Mouse (Mus musculus): ENCODE data around the gene Sugct.

DNA sequence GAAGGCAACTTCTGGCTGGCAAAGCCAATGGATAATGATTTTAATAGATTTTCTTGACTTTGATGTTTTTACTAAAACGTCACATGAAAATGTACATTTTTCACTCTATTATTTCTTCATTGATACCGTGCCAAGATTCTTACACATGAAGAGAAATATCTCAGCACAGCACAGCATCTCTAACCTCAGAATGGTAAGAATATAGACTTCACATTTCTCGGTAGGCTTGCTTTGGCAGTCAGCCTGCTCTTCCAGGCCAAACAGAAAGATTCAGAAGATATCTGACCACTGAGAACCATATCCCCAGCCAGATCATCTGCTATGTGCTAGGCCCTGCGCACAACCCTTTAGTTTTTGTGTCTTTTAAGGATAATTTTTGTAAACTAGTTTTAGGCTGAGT lies 657.0 kb downstream of the Sugct start:
- TF ChIP-seq CTCF (IDR thresholded peaks at IDR 0.05; ENCODE audit: low read depth) (no peak), EP300 (IDR thresholded peaks at IDR 0.05; ENCODE audit: low read depth) (no peak)

All from heart, postnatal 0 days (tissue).